Mouse (Mus musculus): Measurements from ENCODE around the gene Pafah1b2. TPM values are rescaled to one million over a fixed set of nuclear protein-coding genes. Genes with fewer than 3 reads are reported as not detected.
A peak's percentile ranks its signal among the peaks of the same experiment; 100 is the strongest.

Gene Pafah1b2
- polyA plus RNA-seq, 1 experiment from 2014 or later = 291 TPM

- no peaks in the 10 kb centered on the region for H3K9me3 ChIP-seq (ENCODE audit: control insufficient read depth, low read length)
- H3K27ac ChIP-seq (ENCODE audit: low read length) = no peak overlapping the region
- no peak overlapping the region for H3K4me3 ChIP-seq (replicated peaks; ENCODE audit: low read length)
- WGBS = 57% methylated on average over 18 of the region's 18 CpGs
- H3K36me3 ChIP-seq (ENCODE audit: control insufficient read depth, insufficient read depth) = peaks cover 17% of the 10 kb centered on the region; the same call in 1 of the 2 replicates
- no peak overlapping the region for H3K4me2 ChIP-seq (ENCODE audit: low read length)
- no peaks in the 10 kb centered on the region for H3K4me1 ChIP-seq (replicated peaks; ENCODE audit: control insufficient read depth, insufficient read depth, low read length)
- H3K9ac ChIP-seq (replicated peaks; ENCODE audit: low read depth, low read length) = no peak overlapping the region
- ATAC-seq = no peak
- H3K27me3 ChIP-seq (replicated peaks; ENCODE audit: control insufficient read depth, insufficient read depth, low read length) = 0 out of 2 replicates have a peak, but pooled peaks cover 3% of the 10 kb centered on the region
Observed at GRCm38 (mm10) chr9:45941329-45941888, 71.1 kb downstream of the Pafah1b2 start.

DNA sequence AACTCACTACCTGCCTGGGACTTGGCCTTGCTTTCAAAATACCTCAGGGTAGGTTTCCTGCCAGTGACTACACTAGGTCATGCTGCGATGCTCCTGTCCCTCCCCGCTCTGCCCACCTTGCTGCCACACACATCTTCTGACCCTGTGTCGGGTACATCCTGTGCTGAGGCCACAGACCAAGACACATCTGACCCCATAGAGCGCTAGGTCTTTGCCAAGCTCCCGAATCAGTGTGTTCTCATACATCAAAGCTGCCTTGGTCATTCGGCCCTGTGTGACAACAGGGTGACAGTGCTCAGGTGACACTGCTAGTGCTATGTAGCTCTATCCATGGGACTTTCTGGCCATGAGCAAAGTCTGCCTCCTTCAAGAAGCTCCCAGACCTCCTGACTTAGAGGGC, 72.7 kb downstream of the Pafah1b2 start:
- peaks cover 17% of the 10 kb centered on the region; the same call in 1 of the 2 replicates for H3K36me3 ChIP-seq (ENCODE audit: control insufficient read depth, insufficient read depth)
- ATAC-seq = no peak
- no peak overlapping the region for H3K4me3 ChIP-seq (replicated peaks; ENCODE audit: low read length)
- no peak overlapping the region for H3K27ac ChIP-seq (ENCODE audit: low read length)
- 0 out of 2 replicates have a peak, but pooled peaks cover 4% of the 10 kb centered on the region for H3K27me3 ChIP-seq (replicated peaks; ENCODE audit: control insufficient read depth, insufficient read depth, low read length)
- no peak overlapping the region for H3K9ac ChIP-seq (replicated peaks; ENCODE audit: low read depth, low read length)
- H3K9me3 ChIP-seq (ENCODE audit: control insufficient read depth, low read length) = no peaks in the 10 kb centered on the region
- no peak overlapping the region for H3K4me2 ChIP-seq (ENCODE audit: low read length)
- WGBS = 93% methylated on average over 6 of the region's 6 CpGs
- H3K4me1 ChIP-seq (replicated peaks; ENCODE audit: control insufficient read depth, insufficient read depth, low read length) = peaks cover 5% of the 10 kb centered on the region

DNA sequence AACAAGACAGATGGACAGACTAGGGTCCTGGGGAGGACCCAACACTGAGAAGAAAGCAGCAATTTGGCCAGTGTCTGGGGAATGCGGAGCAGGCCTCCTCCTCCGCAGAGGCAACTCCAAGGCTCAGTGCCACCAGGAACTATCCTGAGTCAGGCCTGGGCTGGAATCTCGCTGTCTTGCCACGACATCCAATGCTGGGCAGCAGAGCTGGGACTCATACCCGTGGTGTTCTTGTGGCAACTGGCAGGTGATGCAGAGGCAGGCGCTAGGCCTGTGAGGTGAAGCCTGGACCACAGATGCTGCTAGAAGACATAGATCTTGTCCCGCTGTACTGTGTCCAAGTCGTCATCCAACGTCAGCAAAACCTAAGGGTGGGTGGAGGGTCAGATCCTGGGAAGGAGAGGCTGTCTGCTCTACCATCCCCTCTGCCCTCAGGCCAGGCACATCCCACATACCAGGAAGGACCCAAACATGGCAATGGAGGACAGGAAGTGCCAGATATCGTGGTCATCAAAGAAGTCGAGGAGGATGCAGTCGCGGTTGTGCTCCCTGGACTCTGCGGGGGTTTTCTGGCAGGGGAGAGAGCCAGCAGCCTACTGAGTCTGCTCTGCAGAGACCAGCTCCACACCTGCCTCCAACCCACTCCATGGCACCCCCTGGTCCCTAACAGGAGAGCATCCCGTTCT, 73.4 kb downstream of the Pafah1b2 start:
- H3K4me1 ChIP-seq (replicated peaks; ENCODE audit: control insufficient read depth, insufficient read depth, low read length) = peaks cover 5% of the 10 kb centered on the region
- H3K4me3 ChIP-seq (replicated peaks; ENCODE audit: low read length) = no peak overlapping the region
- H3K9me3 ChIP-seq (ENCODE audit: control insufficient read depth, low read length) = no peaks in the 10 kb centered on the region
- no peak overlapping the region for H3K27ac ChIP-seq (ENCODE audit: low read length)
- peaks cover 17% of the 10 kb centered on the region; the same call in 1 of the 2 replicates for H3K36me3 ChIP-seq (ENCODE audit: control insufficient read depth, insufficient read depth)
- WGBS = 88% methylated on average over 15 of the region's 15 CpGs
- H3K4me2 ChIP-seq (ENCODE audit: low read length) = no peak overlapping the region
- no peak for ATAC-seq
- no peak overlapping the region for H3K9ac ChIP-seq (replicated peaks; ENCODE audit: low read depth, low read length)
- H3K27me3 ChIP-seq (replicated peaks; ENCODE audit: control insufficient read depth, insufficient read depth, low read length) = 0 out of 2 replicates have a peak, but pooled peaks cover 4% of the 10 kb centered on the region

DNA sequence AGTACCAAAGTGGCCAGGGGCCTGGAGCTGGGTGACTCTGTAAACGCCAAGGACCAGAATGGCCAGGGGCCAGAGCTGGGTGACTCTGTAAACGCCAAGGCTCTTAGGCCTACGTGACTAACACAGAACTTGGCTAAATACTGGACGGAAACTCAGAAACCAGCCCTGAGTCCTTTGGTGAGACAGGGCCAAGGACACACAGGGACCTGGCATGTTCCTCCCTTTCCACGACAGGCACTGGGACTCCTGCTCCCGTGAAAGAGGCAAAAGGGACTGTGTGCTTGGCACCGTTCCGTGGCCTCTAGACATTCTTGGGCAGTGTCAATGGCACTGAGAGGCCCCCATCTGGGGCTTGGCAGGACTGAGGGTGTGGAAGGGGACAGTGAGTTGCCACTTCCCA, 74.4 kb downstream of the Pafah1b2 start:
- no peak for ATAC-seq

GRCm38 (mm10) chr9:45936883-45937282, 75.6 kb downstream of the Pafah1b2 start:
- Histone ChIP-seq H3K27me3 (replicated peaks; ENCODE audit: control insufficient read depth, insufficient read depth, low read length) (0 out of 2 replicates have a peak, but pooled peaks cover 4% of the 10 kb centered on the region), H3K9me3 (ENCODE audit: control insufficient read depth, low read length) (no peaks in the 10 kb centered on the region), H3K27ac (ENCODE audit: low read length) (no peak overlapping the region), H3K9ac (replicated peaks; ENCODE audit: low read depth, low read length) (no peak overlapping the region), H3K4me2 (ENCODE audit: low read length) (no peak overlapping the region), H3K36me3 (ENCODE audit: control insufficient read depth, insufficient read depth) (peaks cover 10% of the 10 kb centered on the region; the same call in 1 of the 2 replicates), H3K4me3 (replicated peaks; ENCODE audit: low read length) (no peak overlapping the region), H3K4me1 (replicated peaks; ENCODE audit: control insufficient read depth, insufficient read depth, low read length) (peaks cover 5% of the 10 kb centered on the region)
- ATAC-seq = peak; percentile 57; the same call in 1 of the 2 replicates
- 26% methylated on average over 3 of the region's 3 CpGs for WGBS

More for the DNA sequence above, 74.4 kb downstream of the Pafah1b2 start:
- WGBS = 91% methylated on average over 8 of the region's 8 CpGs
- Histone ChIP-seq H3K9ac (replicated peaks; ENCODE audit: low read depth, low read length) (no peak overlapping the region), H3K4me2 (ENCODE audit: low read length) (no peak overlapping the region), H3K4me3 (replicated peaks; ENCODE audit: low read length) (no peak overlapping the region), H3K36me3 (ENCODE audit: control insufficient read depth, insufficient read depth) (peaks cover 17% of the 10 kb centered on the region; the same call in 1 of the 2 replicates), H3K27me3 (replicated peaks; ENCODE audit: control insufficient read depth, insufficient read depth, low read length) (0 out of 2 replicates have a peak, but pooled peaks cover 4% of the 10 kb centered on the region), H3K4me1 (replicated peaks; ENCODE audit: control insufficient read depth, insufficient read depth, low read length) (peaks cover 5% of the 10 kb centered on the region), H3K9me3 (ENCODE audit: control insufficient read depth, low read length) (no peaks in the 10 kb centered on the region), H3K27ac (ENCODE audit: low read length) (no peak overlapping the region)

DNA sequence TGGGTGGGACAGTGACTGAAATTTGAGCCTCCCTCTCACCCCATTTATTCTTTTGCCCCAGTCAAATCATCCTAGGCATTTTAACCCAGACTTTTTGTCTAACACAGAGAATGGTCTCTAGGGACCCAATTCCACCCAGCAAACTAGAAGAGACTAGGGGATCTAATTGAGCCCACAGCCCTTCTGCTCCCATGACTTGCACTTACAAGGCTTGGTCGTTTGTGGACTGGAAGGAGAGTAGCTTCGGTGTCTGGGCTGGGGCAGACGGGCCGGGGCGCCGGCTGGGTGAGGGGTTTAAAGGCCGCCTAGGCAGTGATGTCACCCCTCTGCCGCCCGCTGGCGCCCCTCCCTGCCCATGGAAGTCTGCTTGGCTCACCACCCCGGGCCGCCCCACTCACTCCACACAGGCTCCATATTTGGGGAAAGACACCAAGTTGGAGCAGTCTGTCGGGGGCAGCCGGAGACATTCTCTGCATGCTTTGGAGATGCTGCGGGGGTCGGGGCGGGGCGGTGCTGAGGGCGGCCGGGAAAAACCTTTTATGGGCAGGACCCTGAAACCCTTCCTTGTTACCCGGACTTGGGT, 76.8 kb downstream of the Pafah1b2 start, which contains the start of gene Tagln:
TSS of gene Tagln (minus strand) at position 431 of the 583 bp plus-strand sequence.
- Histone ChIP-seq H3K4me1 (replicated peaks; ENCODE audit: control insufficient read depth, insufficient read depth, low read length) (peaks cover 5% of the 10 kb centered on the region), H3K27me3 (replicated peaks; ENCODE audit: control insufficient read depth, insufficient read depth, low read length) (0 out of 2 replicates have a peak, but pooled peaks cover 4% of the 10 kb centered on the region), H3K27ac (ENCODE audit: low read length) (no peak within 1 kb of the TSS), H3K36me3 (ENCODE audit: control insufficient read depth, insufficient read depth) (peaks cover 6% of the 10 kb centered on the region; the same call in 1 of the 2 replicates), H3K4me3 (replicated peaks; ENCODE audit: low read length) (no peak within 1 kb of the TSS), H3K9ac (replicated peaks; ENCODE audit: low read depth, low read length) (no peak within 1 kb of the TSS), H3K4me2 (ENCODE audit: low read length) (peak within 1 kb of the TSS; percentile 33), H3K9me3 (ENCODE audit: control insufficient read depth, low read length) (no peaks in the 10 kb centered on the region)
- 7% methylated on average over 21 of the region's 21 CpGs for WGBS
- ATAC-seq = no peak

DNA sequence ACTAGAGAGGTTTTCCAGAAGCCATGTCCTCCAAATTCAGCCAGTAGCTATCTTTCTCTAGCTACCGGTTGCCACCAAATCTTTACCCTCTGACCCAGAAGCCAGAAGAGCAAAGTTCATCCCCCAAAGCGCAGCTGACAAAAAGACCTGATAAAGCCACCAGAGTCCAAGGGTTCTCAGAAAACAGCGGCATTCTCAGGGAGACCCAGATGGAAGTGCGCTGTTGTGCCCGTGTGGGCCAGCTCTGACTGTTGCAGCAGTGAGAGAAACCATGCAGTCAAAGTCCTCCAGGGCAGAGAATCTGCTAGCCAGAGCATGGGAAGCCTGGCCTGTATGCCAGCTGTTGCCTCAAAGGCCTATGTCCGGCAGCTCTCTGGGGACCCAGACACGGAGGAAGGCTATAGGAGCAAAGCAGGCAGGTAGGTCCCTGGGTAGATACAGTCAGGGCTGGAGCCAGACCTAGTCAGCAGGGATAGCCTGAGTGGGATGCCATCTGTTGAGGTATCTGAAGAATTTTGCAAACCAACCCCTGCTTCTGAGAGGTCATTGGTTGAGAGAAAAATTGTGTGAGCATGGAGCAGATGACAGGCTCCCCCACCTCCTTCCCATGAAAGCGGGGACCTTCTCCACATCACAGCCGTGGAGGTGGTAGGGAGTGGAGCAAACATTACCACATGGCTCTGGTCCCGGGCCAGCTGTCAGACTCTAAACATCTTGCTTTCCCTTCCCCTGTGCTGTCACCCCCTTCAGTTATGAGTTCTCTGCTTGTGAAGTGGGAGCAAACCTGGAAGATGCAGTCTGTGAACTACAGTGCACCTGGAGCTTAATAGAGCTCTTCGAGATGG, 79.7 kb downstream of the Pafah1b2 start:
- H3K9ac ChIP-seq (replicated peaks; ENCODE audit: low read depth, low read length) = no peak overlapping the region
- peaks cover 16% of the 10 kb centered on the region for H3K36me3 ChIP-seq (ENCODE audit: control insufficient read depth, insufficient read depth)
- no peak overlapping the region for H3K27ac ChIP-seq (ENCODE audit: low read length)
- peak; percentile 43; the same call in 1 of the 2 replicates for ATAC-seq
- H3K4me1 ChIP-seq (replicated peaks; ENCODE audit: control insufficient read depth, insufficient read depth, low read length) = peaks cover 5% of the 10 kb centered on the region
- H3K9me3 ChIP-seq (ENCODE audit: control insufficient read depth, low read length) = no peaks in the 10 kb centered on the region
- H3K4me2 ChIP-seq (ENCODE audit: low read length) = no peak overlapping the region
- WGBS = 81% methylated on average over 11 of the region's 11 CpGs
- H3K4me3 ChIP-seq (replicated peaks; ENCODE audit: low read length) = no peak overlapping the region
- H3K27me3 ChIP-seq (replicated peaks; ENCODE audit: control insufficient read depth, insufficient read depth, low read length) = 0 out of 2 replicates have a peak, but pooled peaks cover 4% of the 10 kb centered on the region

DNA sequence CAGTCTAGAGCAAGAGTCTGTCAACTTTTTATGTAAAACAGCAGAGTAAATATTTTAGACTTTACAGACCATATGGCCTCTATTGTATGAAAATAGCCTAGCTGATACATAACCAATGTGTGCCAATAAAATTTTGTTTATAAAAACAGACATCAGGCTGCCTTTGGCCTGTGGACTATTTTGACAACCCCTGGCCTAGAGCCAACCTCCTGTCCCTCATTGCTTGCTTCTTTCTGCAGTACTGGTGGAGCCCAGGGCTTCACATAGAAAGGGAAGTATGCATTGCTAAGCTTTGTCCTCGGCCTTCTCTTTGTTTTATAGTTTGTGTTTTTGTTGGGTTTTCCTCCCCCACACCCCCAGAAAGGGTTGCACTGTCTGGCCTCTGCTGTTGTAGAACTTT, 80.5 kb downstream of the Pafah1b2 start:
- Histone ChIP-seq H3K9me3 (ENCODE audit: control insufficient read depth, low read length) (no peaks in the 10 kb centered on the region), H3K27ac (ENCODE audit: low read length) (no peak overlapping the region), H3K36me3 (ENCODE audit: control insufficient read depth, insufficient read depth) (peaks cover 22% of the 10 kb centered on the region), H3K27me3 (replicated peaks; ENCODE audit: control insufficient read depth, insufficient read depth, low read length) (0 out of 2 replicates have a peak, but pooled peaks cover 4% of the 10 kb centered on the region), H3K4me3 (replicated peaks; ENCODE audit: low read length) (no peak overlapping the region), H3K9ac (replicated peaks; ENCODE audit: low read depth, low read length) (no peak overlapping the region), H3K4me1 (replicated peaks; ENCODE audit: control insufficient read depth, insufficient read depth, low read length) (peaks cover 5% of the 10 kb centered on the region), H3K4me2 (ENCODE audit: low read length) (no peak overlapping the region)
- 75% methylated on average over 1 of the region's 1 CpGs for WGBS
- no peak for ATAC-seq

All from forebrain, embryonic 16.5 days (tissue).